Mouse (Mus musculus) urinary bladder, postnatal 0 days (tissue): ENCODE data around the gene Nop56. TPM values are rescaled to one million over a fixed set of nuclear protein-coding genes. Genes with fewer than 3 reads are reported as not detected.

Experiments
- polyA plus RNA-seq: library from polyadenylated mRNA; unstranded; fragments of >200 nt; fragmentation: Nextera tagmentation; extraction: Ambion mirVana; gene quantifications from 2 replicates; pipeline ENCODE4 v1.2.1, GENCODE M21; 2015

Gene Nop56
- 96.7 and 114 TPM in 2 replicates for polyA plus RNA-seq

DNA sequence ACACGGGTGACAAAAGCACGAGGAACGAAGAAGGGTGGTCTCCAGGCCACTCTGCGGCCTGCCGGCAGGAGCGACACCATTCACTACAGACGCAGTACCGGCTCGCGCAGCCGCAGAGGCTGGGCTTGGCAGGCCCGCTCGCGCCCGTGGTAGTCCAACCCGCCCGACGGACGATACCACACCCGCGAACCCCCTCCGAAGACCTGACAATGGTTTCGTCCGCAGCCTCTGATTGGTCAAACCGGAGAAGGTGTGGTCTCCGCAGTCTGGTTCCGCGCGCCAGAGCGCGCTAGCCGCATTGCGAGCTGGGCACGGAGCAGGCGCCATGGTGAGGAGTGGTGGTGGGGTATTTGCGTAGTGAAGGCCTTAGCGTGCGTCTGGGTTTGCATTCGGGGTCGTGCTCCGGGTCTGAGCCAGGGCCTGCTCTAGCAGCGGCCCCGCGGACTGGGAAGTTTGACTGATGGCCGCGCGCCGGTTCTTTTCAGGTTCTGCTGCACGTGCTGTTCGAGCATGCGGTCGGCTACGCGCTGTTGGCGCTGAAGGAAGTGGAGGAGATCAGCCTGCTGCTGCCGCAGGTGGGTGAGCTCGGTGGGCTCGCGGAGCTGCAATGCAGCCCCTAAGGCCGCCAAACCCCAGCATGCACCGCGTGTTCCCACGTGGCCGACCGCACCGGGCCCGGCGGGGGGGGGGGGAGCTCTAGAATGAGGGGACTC lies at the start of gene Nop56:
Nop56 (plus strand) TSS at position 282 of the 713 bp plus-strand sequence.

DNA sequence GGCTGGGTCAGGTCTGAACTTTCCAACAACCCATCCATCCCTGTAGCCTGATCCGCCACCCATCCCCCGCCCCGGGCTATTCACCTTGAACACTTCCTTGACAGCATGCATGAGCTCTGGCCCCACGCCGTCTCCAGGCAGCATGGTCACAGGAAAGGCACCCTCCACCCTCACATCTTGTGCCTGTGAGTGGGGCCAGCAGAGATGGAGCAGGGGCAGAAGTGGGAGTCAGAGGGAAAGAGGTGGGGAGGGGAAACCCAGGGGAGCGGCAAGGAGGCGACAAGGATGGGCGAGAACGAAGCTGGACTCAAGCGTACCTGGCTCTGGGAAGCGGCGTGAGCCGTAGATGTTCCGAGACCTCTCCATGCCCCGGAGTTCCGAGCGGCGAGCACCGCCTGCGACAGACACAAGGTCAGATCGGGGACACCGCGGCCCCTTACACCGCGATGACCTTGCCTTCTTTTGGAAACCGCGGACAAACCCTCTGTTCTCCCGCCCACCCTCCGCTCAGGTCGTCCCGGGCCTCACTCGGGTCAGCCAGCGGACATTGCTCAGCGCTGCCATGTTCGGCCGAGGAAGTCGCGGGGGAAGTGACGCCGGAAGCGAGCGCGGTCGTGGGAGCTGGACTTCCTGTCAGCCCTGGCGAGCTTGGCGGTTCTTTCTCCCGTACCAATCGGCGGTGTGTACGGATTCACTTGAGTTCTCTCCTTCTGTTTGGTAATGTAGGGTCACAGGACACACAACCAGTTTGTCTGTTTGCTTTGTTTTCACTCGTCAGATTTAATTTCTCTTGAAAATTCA lies 9.8 kb downstream of the Nop56 start, which contains the start of gene Idh3b:
Idh3b (minus strand) TSS at position 694 of the 801 bp plus-strand sequence.

DNA sequence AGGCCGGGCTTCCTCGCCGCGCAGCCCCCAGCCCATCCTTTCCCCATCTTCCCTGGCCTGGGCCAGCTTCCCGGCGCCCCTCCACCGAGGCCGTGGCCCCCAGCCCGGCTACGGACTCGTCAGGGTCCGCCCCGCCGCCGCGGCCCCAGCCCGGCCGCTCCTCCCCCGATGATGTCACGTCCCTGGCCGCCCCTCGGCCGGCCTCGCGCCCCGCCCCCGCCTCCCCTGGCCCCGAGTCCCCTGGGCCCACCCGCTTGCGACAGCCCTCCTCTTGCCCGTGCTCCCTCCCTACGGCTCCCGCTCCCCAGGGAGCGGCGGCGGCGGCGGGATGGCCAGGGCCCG lies 20.7 kb downstream of the Nop56 start, which contains the start of gene Ebf4:
Ebf4 (plus strand) TSS at position 234 of the 342 bp plus-strand sequence.

Other genes starting within 250 kb of the Nop56 start
- gene Tgm6, start 162.0 kb upstream of the Nop56 start, polyA plus RNA-seq, result 0.15 and 0.16 TPM in 2 replicates
- gene Snrpb, start 95.0 kb upstream of the Nop56 start, polyA plus RNA-seq, result 345 and 359 TPM in 2 replicates
- not detected in 2 replicates for gene Tmc2, start 79.2 kb upstream of the Nop56 start, polyA plus RNA-seq
- gene Idh3b, start 10.1 kb downstream of the Nop56 start, polyA plus RNA-seq, result 117 and 127 TPM in 2 replicates
- 0.72 and 1.1 TPM in 2 replicates for gene Ebf4, start 20.7 kb downstream of the Nop56 start, polyA plus RNA-seq
- gene Cpxm1, start 123.1 kb downstream of the Nop56 start, polyA plus RNA-seq, result 10.1 and 15.1 TPM in 2 replicates
- not detected in 2 replicates for gene Gm28372, start 130.8 kb downstream of the Nop56 start, polyA plus RNA-seq
- gene 1700020A23Rik, start 130.8 kb downstream of the Nop56 start, polyA plus RNA-seq, result 0.24 TPM in 1 of 2 replicates, not detected in the other
- gene Tmem239, start 132.0 kb downstream of the Nop56 start, polyA plus RNA-seq, result not detected in 2 replicates
- gene Vps16, start 149.9 kb downstream of the Nop56 start, polyA plus RNA-seq, result 32.2 and 36.0 TPM in 2 replicates
- gene Pced1a, start 150.3 kb downstream of the Nop56 start, polyA plus RNA-seq, result 6.5 and 6.7 TPM in 2 replicates
- gene Ptpra, start 175.8 kb downstream of the Nop56 start, polyA plus RNA-seq, result 64.1 and 64.4 TPM in 2 replicates